Mouse (Mus musculus): ENCODE results near the gene Eif3d. TPM values are rescaled to one million over a fixed set of nuclear protein-coding genes. Genes with fewer than 3 reads are reported as not detected.

Gene Eif3d
- total and polyA plus RNA-seq, 3 experiments: 521 to 738 (median 619) TPM

DNA sequence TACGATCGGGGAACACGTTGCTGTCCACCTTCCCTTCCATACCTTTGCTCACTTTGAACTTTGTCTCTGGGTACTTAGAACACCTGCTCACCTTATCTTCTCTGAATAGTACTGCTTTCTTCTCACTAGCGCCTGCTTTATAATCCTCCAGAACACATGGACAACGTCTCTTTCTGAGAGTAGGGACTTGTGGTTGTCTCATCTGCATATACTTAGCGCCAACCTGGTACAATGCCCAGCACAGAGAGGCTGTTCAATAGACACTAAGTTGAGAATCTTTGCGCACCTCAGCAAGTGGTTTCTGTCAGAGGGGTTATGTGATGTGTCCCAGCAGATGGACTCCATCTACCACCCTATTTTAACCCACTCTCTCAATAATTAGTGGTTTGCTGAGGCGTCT lies 40.8 kb downstream of the Eif3d start:
- DNase-seq (ENCODE audit: low read depth, low spot score): peak; percentile 62
- peaks cover 2 to 36% of the 10 kb centered on the region in 2 experiments for H3K4me1 ChIP-seq (ENCODE audit: control insufficient read depth in 1 of 2, insufficient read depth in 2 of 2, low read length in 2 of 2)
- no peaks in the 10 kb centered on the region for H3K9me3 ChIP-seq (replicated peaks; ENCODE audit: insufficient read depth, low read length)
- TF ChIP-seq JUND (IDR thresholded peaks at IDR 0.05; ENCODE audit: low read depth, low read length): no peak
- TF ChIP-seq TBP (IDR thresholded peaks at IDR 0.05; ENCODE audit: low read depth, low read length): peak; percentile 12; the same call in 1 of the 2 replicates
- peaks cover 30% of the 10 kb centered on the region for H3K79me2 ChIP-seq (ENCODE audit: control insufficient read depth, insufficient read depth, low read length, poor library complexity)
- peak overlapping the region; percentile 75 to 77 for H3K4me3 ChIP-seq (ENCODE audit: control insufficient read depth in 1 of 2, insufficient read depth in 1 of 2, low read depth in 2 of 2, low read length in 2 of 2)
- H3K9ac ChIP-seq (ENCODE audit: control insufficient read depth, low read depth, low read length, poor library complexity, severe bottlenecking): peak overlapping the region; percentile 82
- H3K27me3 ChIP-seq (ENCODE audit: control insufficient read depth in 1 of 2, insufficient read depth in 2 of 2, low read length in 2 of 2): no peaks in the 10 kb centered on the region
- peaks cover 4 to 29% of the 10 kb centered on the region in 2 experiments; a peak in 3 of 4 replicates for H3K36me3 ChIP-seq (ENCODE audit: control insufficient read depth in 1 of 2, insufficient read depth in 2 of 2, low read length in 2 of 2)
- H3K27ac ChIP-seq (ENCODE audit: control insufficient read depth, low read depth, low read length): peak overlapping the region; percentile 91

DNA sequence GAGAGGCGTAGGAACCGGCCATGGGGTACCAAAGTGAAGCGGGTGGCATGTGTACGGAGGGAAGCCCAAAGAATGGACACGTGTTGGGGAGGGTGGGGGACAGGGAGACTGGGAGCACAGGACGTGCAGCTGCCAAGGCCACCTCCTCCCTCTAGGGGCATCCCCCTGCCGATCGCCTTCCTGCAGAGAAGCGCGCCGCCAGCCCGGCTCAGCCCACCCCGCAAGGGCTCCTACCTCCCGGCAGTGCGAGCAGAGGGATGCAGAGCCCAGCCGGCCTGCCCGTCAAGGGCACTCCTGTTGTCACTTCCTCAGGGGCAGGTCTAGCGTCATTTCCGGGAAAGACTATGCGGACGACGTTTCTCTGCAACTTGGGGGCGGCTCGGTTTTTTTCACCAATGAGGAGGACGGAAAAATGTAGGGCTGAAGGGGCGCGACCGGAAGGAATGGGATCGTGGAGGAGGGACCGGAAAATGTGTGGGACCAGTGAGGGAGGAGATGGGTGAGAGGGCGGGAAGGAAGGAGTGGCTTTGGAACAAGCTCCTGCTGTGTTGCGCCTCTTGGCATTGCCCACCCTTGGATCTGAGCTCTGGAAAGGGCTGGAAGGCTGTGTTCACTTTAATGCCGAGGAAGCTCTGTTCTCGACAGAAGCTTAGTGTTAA lies 41.8 kb downstream of the Eif3d start, which contains the start of gene Txn2:
Gene Txn2 (minus strand): TSS at position 334 of the 659 bp plus-strand sequence.
- Histone ChIP-seq H3K9ac (ENCODE audit: control insufficient read depth, low read depth, low read length, poor library complexity, severe bottlenecking) (peak within 1 kb of the TSS; percentile 82), H3K79me2 (ENCODE audit: control insufficient read depth, insufficient read depth, low read length, poor library complexity) (peaks cover 30% of the 10 kb centered on the region), H3K4me3 (ENCODE audit: control insufficient read depth in 1 of 2, insufficient read depth in 1 of 2, low read depth in 2 of 2, low read length in 2 of 2) (peak within 1 kb of the TSS; percentile 77 to 85), H3K9me3 (replicated peaks; ENCODE audit: insufficient read depth, low read length) (no peaks in the 10 kb centered on the region), H3K27ac (ENCODE audit: control insufficient read depth, low read depth, low read length) (peak within 1 kb of the TSS; percentile 91), H3K36me3 (ENCODE audit: control insufficient read depth in 1 of 2, insufficient read depth in 2 of 2, low read length in 2 of 2) (peaks cover 4 to 29% of the 10 kb centered on the region in 2 experiments; a peak in 3 of 4 replicates), H3K4me1 (ENCODE audit: control insufficient read depth in 1 of 2, insufficient read depth in 2 of 2, low read length in 2 of 2) (peaks cover 2 to 32% of the 10 kb centered on the region in 2 experiments), H3K27me3 (ENCODE audit: control insufficient read depth in 1 of 2, insufficient read depth in 2 of 2, low read length in 2 of 2) (no peaks in the 10 kb centered on the region)
- DNase-seq (ENCODE audit: low read depth, low spot score): peak; percentile 100
- TF ChIP-seq KAT2A (conservative IDR thresholded peaks at IDR 0.05; ENCODE audit: low read depth, low read length) (peak; percentile 61), MAX (IDR thresholded peaks at IDR 0.05; ENCODE audit: low read length) (peak; percentile 96), E2F4 (IDR thresholded peaks at IDR 0.05; ENCODE audit: borderline replicate concordance, low read depth, low read length) (peak; percentile 60; the same call in 1 of the 2 replicates), GATA1 (IDR thresholded peaks at IDR 0.05; ENCODE audit: low read depth, low read length) (no peak), POLR2AphosphoS2 (IDR thresholded peaks at IDR 0.05; ENCODE audit: low read length) (peak; percentile 93), TCF12 (IDR thresholded peaks at IDR 0.05; ENCODE audit: low read depth, low read length) (peak; percentile 46), USF1 (IDR thresholded peaks at IDR 0.05; ENCODE audit: low read depth, low read length) (peak; percentile 71), ELF1 (IDR thresholded peaks at IDR 0.05; ENCODE audit: low read depth, low read length) (peak; percentile 87), MYC (IDR thresholded peaks at IDR 0.05; ENCODE audit: low read depth, low read length) (peak; percentile 95), NELFE (IDR thresholded peaks at IDR 0.05; ENCODE audit: low read depth, low read length) (peak; percentile 77), POLR2A (IDR thresholded peaks at IDR 0.05; ENCODE audit: control insufficient read depth in 1 of 2, insufficient read depth in 1 of 2, low read depth in 1 of 2, low read length in 2 of 2, poor library complexity in 1 of 2) (peak; percentile 64 to 94), SIN3A (IDR thresholded peaks at IDR 0.05; ENCODE audit: low read length) (peak; percentile 95), ZMIZ1 (IDR thresholded peaks at IDR 0.05; ENCODE audit: low read depth, low read length) (peak; percentile 78), MAZ (IDR thresholded peaks at IDR 0.05; ENCODE audit: low read depth, low read length) (peak; percentile 96), GABPA (IDR thresholded peaks at IDR 0.05; ENCODE audit: low read depth, low read length) (no peak), UBTF (IDR thresholded peaks at IDR 0.05; ENCODE audit: borderline replicate concordance, insufficient read depth, low read depth, low read length) (no peak), RAD21 (IDR thresholded peaks at IDR 0.05; ENCODE audit: low read depth, low read length) (no peak), MXI1 (IDR thresholded peaks at IDR 0.05; ENCODE audit: low read depth, low read length) (peak; percentile 98), HCFC1 (IDR thresholded peaks at IDR 0.05; ENCODE audit: low read depth, low read length) (peak; percentile 90), ETS1 (IDR thresholded peaks at IDR 0.05; ENCODE audit: low read depth, low read length) (peak; percentile 54), EP300 (IDR thresholded peaks at IDR 0.05; ENCODE audit: low read depth in 1 of 2, low read length in 2 of 2) (0 out of 4 replicates have a peak, but pooled peaks of 1 of the 2 experiments have one; percentile 16), RCOR1 (IDR thresholded peaks at IDR 0.05; ENCODE audit: low read depth, low read length) (no peak), TBP (IDR thresholded peaks at IDR 0.05; ENCODE audit: low read depth, low read length) (no peak), SMC3 (IDR thresholded peaks at IDR 0.05; ENCODE audit: low read depth, low read length) (no peak)

Data from MEL (cell line).